Mouse (Mus musculus) ES-E14 (cell line): Measurements from ENCODE around the gene Pdia5. TPM values are rescaled to one million over a fixed set of nuclear protein-coding genes. Genes with fewer than 3 reads are reported as not detected.

ENCODE experiments used
- DNase-seq: peaks from one replicate; pipeline ENCODE4 v3.0.0-alpha.2; 2013; ENCODE audit warnings: low read depth, low spot score
- H3K27ac ChIP-seq: 2 replicates; pipeline ENCODE4 v1.5.1; 2012; ENCODE audit warnings: low read depth, mild to moderate bottlenecking, low read length, moderate library complexity, mixed read lengths; ENCODE audit not compliant: poor library complexity, insufficient read depth, severe bottlenecking
- H3K36me3 ChIP-seq: 2 replicates; pipeline ENCODE4 v1.6.1; 2012; ENCODE audit warnings: mild to moderate bottlenecking, low read length, moderate library complexity, mixed read lengths; ENCODE audit not compliant: control insufficient read depth, poor library complexity, insufficient read depth, severe bottlenecking
- H3K4me1 ChIP-seq, 2 experiments: fragments of 150-350 bp in 1 of 2; sonication (generic) in 1 of 2; 2 replicates each; pipeline ENCODE4 v1.6.1; 2012; ENCODE audit warnings: low read length in 2 of 2, mild to moderate bottlenecking in 1 of 2, mixed read lengths in 1 of 2; ENCODE audit not compliant: control insufficient read depth in 2 of 2, insufficient read depth in 2 of 2, poor library complexity in 1 of 2
- H3K4me3 ChIP-seq, 2 experiments: fragments of 150-350 bp in 1 of 2; sonication (generic) in 1 of 2; 2 replicates each; pipeline ENCODE4 v1.5.1; 2012; ENCODE audit warnings: low read length in 2 of 2, low read depth in 1 of 2, mild to moderate bottlenecking in 1 of 2, mixed read lengths in 1 of 2; ENCODE audit not compliant: insufficient read depth in 1 of 2, poor library complexity in 1 of 2, severe bottlenecking in 1 of 2
- H3K9ac ChIP-seq: 2 replicates; pipeline ENCODE4 v1.6.1; 2012; ENCODE audit warnings: low read depth, mild to moderate bottlenecking, low read length, mixed read lengths; ENCODE audit not compliant: poor library complexity, insufficient read depth, severe bottlenecking
- H3K9me3 ChIP-seq: fragments of 150-350 bp; sonication (generic); 2 replicates; pipeline ENCODE4 v1.6.1; 2012; ENCODE audit warnings: low read depth, mild to moderate bottlenecking, low read length; ENCODE audit not compliant: control insufficient read depth, insufficient read depth
- CHD2 ChIP-seq: IDR thresholded peaks from 2 replicates; pipeline ENCODE4 v1.6.1; 2014; ENCODE audit warnings: mild to moderate bottlenecking, low read depth, low read length, inconsistent platforms
- HCFC1 ChIP-seq: IDR thresholded peaks from 2 replicates; pipeline ENCODE4 v1.6.1; 2012; ENCODE audit warnings: low read length, inconsistent platforms, borderline replicate concordance; ENCODE audit not compliant: insufficient read depth
- MAFK ChIP-seq: IDR thresholded peaks from 2 replicates; pipeline ENCODE4 v1.6.1; 2014; ENCODE audit warnings: mild to moderate bottlenecking, low read depth, low read length, inconsistent platforms; ENCODE audit not compliant: insufficient read depth
- ZC3H11A ChIP-seq: IDR thresholded peaks from 2 replicates; pipeline ENCODE4 v1.6.1; 2012; ENCODE audit warnings: low read depth, mild to moderate bottlenecking, inconsistent platforms, low read length, borderline replicate concordance
- ZNF384 ChIP-seq: IDR thresholded peaks from 2 replicates; pipeline ENCODE4 v1.6.1; 2012; ENCODE audit warnings: low read depth, low read length, inconsistent platforms
- in situ Hi-C, 2 experiments: fragments of 600-800 bp; cut with MboI; formaldehyde crosslinking; loops; one replicate each; pipeline ENCODE4 v1.15.1; 2025; ENCODE audit warnings: low sequenced_read_pairs in 2 of 2, inconsistent platforms in 1 of 2; ENCODE audit not compliant: unreplicated experiment in 2 of 2
- total RNA-seq: library from RNA; depleted of rRNA; stranded (reverse); fragments of 300-350 nt; gene quantifications from 2 replicates; pipeline ENCODE4 v1.2.3, GENCODE M21; 2012

The Pdia5 gene
- total RNA-seq, 1 experiment = 20.3 TPM

DNA sequence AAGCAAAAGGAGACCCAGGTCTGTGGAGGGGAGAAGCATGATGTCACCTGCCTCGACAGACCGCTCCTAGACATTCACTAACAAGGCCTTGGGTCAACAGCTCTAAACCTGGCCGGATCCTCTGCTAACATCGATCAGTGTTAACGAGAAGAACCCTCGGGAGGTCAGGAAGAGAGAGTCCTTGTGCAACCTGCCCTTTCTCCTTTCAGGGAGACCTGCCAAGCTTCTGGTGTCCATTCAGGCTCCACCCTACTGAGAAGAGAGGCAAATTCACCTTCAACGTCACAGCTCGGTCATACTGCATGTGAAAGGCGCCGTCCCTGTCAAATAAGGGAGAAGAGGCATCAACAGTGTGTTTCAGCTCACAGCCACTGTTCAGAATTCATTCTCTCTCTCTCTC is 34.9 kb downstream of the Pdia5 start:
- Histone ChIP-seq H3K4me3 (no peak overlapping the region), H3K27ac (no peak overlapping the region), H3K4me1 (no peaks in the 10 kb centered on the region), H3K9ac (no peak overlapping the region), H3K36me3 (peaks cover 5% of the 10 kb centered on the region; the same call in 1 of the 2 replicates), H3K9me3 (no peaks in the 10 kb centered on the region)
- no peak for TF ChIP-seq ZC3H11A
- no peak for TF ChIP-seq ZNF384
- TF ChIP-seq CHD2 = no peak
- no peak for TF ChIP-seq MAFK
- no peak for TF ChIP-seq HCFC1
- DNase-seq = no peak
- in situ Hi-C loops = no loop called here

DNA sequence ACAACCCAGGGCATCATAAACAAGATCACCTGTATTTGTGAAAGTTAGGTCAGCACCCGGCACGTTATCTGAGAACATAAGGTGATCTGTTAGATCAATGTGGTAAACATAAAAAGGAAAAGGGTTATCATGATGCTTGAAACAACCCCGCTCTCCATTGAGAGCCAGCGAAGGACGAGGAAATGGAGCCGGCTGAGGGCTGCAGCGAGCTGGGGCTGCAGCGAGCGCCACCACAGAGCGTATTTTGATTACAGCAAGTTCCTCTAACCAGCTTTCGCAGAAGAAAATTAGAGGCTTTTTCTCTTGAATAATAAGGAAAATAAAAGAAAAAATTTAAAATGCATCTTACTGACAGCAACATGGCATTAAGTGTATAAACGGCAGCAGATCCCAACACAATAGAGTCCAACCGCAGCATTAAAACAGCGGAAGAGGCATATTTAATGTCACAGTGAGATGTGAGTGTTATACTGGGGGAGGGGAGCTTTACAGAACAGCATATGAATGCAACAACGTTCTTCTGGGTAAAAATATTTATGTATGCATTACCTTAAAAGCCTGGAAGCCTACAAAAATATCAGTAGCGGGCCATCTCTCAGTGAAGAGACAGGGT is 40.5 kb downstream of the Pdia5 start:
- no peaks in the 10 kb centered on the region for H3K9me3 ChIP-seq
- no peak for DNase-seq
- no peak overlapping the region for H3K9ac ChIP-seq
- no peak overlapping the region for H3K27ac ChIP-seq
- H3K36me3 ChIP-seq = no peaks in the 10 kb centered on the region
- no peak overlapping the region for H3K4me3 ChIP-seq
- TF ChIP-seq MAFK (no peak), HCFC1 (no peak), CHD2 (no peak), ZNF384 (no peak), ZC3H11A (no peak)
- in situ Hi-C loops = no loop called here
- no peaks in the 10 kb centered on the region for H3K4me1 ChIP-seq

DNA sequence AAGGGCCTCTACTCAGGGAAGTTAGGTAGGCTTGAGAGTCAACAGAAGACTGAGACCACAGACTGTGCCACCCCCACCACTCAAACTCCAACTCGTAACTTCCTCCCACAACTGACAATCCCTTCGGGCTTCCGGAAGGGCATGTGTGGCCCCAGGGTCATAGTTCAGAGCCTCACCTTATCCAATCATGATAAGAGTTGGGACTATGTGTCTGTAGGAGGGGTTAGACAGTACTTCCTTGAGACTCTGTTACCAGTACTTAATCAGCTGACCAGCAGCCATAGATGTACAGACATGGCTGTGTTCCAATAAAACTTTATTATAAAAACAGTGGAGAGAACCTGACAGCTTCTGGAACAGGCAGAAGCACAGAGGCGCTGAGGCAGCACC is 48.7 kb downstream of the Pdia5 start:
- Histone ChIP-seq H3K4me3 (no peak overlapping the region), H3K9me3 (no peaks in the 10 kb centered on the region), H3K9ac (no peak overlapping the region), H3K36me3 (peaks cover 4% of the 10 kb centered on the region; the same call in 1 of the 2 replicates), H3K27ac (no peak overlapping the region), H3K4me1 (no peaks in the 10 kb centered on the region)
- DNase-seq = peak; percentile 12
- TF ChIP-seq ZNF384 = no peak
- TF ChIP-seq HCFC1 = no peak
- TF ChIP-seq ZC3H11A = no peak
- TF ChIP-seq MAFK = no peak
- TF ChIP-seq CHD2 = no peak
- in situ Hi-C loops = no loop called here

DNA sequence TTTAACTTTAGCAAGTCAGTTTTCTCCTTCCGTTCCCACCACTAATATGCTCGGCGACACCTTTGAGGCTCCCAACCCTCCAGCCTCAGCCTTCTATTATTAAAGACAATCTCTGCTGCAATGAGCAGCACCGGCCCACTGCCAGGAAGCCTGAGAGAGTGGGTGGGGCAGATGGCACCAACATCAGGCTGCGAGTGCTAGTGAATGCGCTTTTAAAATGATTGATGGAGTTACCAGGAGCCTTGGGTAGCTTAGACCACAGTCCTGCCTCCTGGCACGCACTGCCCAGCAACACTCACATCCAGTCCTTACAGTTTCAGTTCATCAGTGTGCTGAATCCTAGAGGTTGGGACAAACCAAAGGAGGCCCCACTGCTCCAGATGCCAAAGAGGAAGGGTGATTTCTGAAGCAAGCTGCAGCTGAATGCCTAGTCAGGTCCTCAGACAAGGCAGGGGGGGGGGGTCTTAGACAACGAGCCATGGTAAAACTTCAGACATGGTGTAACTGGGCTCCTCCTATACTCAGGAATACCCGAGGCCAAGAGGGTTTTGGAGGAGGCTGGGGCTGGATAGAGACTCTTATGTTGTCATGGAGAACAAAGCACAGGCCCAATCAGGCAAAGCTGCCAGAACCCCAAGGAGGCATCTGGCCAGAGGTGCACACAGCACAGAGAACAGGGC is 49.2 kb downstream of the Pdia5 start:
- no peaks in the 10 kb centered on the region for H3K9me3 ChIP-seq
- H3K9ac ChIP-seq = no peak overlapping the region
- peaks cover 4% of the 10 kb centered on the region; the same call in 1 of the 2 replicates for H3K36me3 ChIP-seq
- no peak for DNase-seq
- TF ChIP-seq MAFK (no peak), HCFC1 (no peak), ZNF384 (no peak), CHD2 (no peak), ZC3H11A (no peak)
- H3K4me3 ChIP-seq = no peak overlapping the region
- no peaks in the 10 kb centered on the region for H3K4me1 ChIP-seq
- no peak overlapping the region for H3K27ac ChIP-seq
- in situ Hi-C loops = no loop called here
